Mouse (Mus musculus) hindbrain, postnatal 0 days (tissue): ENCODE results near the gene Arpc5. TPM values are rescaled to one million over a fixed set of nuclear protein-coding genes. Genes with fewer than 3 reads are reported as not detected.

Source experiments
- ATAC-seq: fragments of 200-750 bp; cut with Nextera tagmentation; 2 replicates; pipeline ENCODE4 v1.8.0; 2017; ENCODE audit warnings: mild to moderate bottlenecking, moderate TSS enrichment, moderate library complexity
- DNase-seq: peaks from one replicate; pipeline ENCODE4 v3.0.0-alpha.2; 2015; ENCODE audit warnings: low spot score
- H3K27ac ChIP-seq: fragments of 300-500 bp; sonication (generic); 2 replicates; pipeline ENCODE4 v1.5.1; 2014; ENCODE audit warnings: mild to moderate bottlenecking
- H3K27me3 ChIP-seq: fragments of 300-500 bp; sonication (generic); 2 replicates; pipeline ENCODE4 v1.6.1; 2014; ENCODE audit warnings: low read length, mixed read lengths; ENCODE audit not compliant: insufficient read depth
- H3K36me3 ChIP-seq: fragments of 300-500 bp; sonication (generic); 2 replicates; pipeline ENCODE4 v1.6.1; 2014; ENCODE audit warnings: low read length, mixed read lengths; ENCODE audit not compliant: insufficient read depth
- H3K4me1 ChIP-seq: fragments of 300-500 bp; sonication (generic); 2 replicates; pipeline ENCODE4 v1.6.1; 2014; ENCODE audit warnings: antibody characterized with exemption, low read length, mixed read lengths; ENCODE audit not compliant: insufficient read depth
- H3K4me2 ChIP-seq: fragments of 300-500 bp; sonication (generic); 2 replicates; pipeline ENCODE4 v1.6.1; 2014; ENCODE audit warnings: low read depth, mild to moderate bottlenecking, low read length, moderate library complexity, mixed read lengths
- H3K4me3 ChIP-seq: fragments of 300-500 bp; sonication (generic); 2 replicates; pipeline ENCODE4 v1.5.1; 2014; ENCODE audit warnings: low read length
- H3K9ac ChIP-seq: fragments of 300-500 bp; sonication (generic); replicated peaks from 2 replicates; pipeline ENCODE4 v1.6.1; 2014; ENCODE audit warnings: mild to moderate bottlenecking, low read length, moderate library complexity, mixed read lengths
- H3K9me3 ChIP-seq: fragments of 300-500 bp; sonication (generic); 2 replicates; pipeline ENCODE4 v1.6.1; 2016; ENCODE audit warnings: low read length, mixed read lengths
- CTCF ChIP-seq: IDR thresholded peaks from 2 replicates; pipeline ENCODE4 v1.5.1; 2016; ENCODE audit warnings: antibody characterized with exemption, control low read depth, low read depth
- WGBS: fragments of 180-500 bp; shearing (Covaris S2); extraction: QIAGEN DNeasy Blood & Tissue Kit; methylation state at CpG from one replicate; pipeline ENCODE4 v1.1.7; 2014; 5-methylcytosine and 5-hydroxymethylcytosine counted together
- polyA plus RNA-seq: library from polyadenylated mRNA; unstranded; fragments of >200 nt; fragmentation: Nextera tagmentation; extraction: Ambion mirVana; gene quantifications from 2 replicates; pipeline ENCODE4 v1.2.1, GENCODE M21; 2015
- total RNA-seq: library from RNA; depleted of rRNA; stranded (reverse); fragments of >200 nt; gene quantifications from 2 replicates; pipeline ENCODE4 v1.2.3, GENCODE M21; 2014

The Arpc5 gene
- total and polyA plus RNA-seq, 2 experiments from 2014 or later: 118 to 319 TPM

GRCm38 (mm10) chr1:152727604-152728236 is 38.6 kb upstream of the Arpc5 start:
- H3K9ac ChIP-seq: no peak overlapping the region
- H3K36me3 ChIP-seq: no peaks in the 10 kb centered on the region
- H3K4me3 ChIP-seq: no peak overlapping the region
- H3K4me1 ChIP-seq: no peaks in the 10 kb centered on the region
- H3K27ac ChIP-seq: no peak overlapping the region
- H3K9me3 ChIP-seq: no peaks in the 10 kb centered on the region
- ATAC-seq (no peak), DNase-seq (no peak)
- WGBS: 70% methylated on average over 4 of the region's 5 CpGs
- TF ChIP-seq CTCF: no peak
- H3K4me2 ChIP-seq: no peak overlapping the region
- no peaks in the 10 kb centered on the region for H3K27me3 ChIP-seq

- H3K27ac ChIP-seq: no peak overlapping the region
- no peak for DNase-seq
- H3K9me3 ChIP-seq: no peaks in the 10 kb centered on the region
- no peak for ATAC-seq
- WGBS: 94% methylated on average over 9 of the region's 9 CpGs
- H3K36me3 ChIP-seq: no peaks in the 10 kb centered on the region
- TF ChIP-seq CTCF: no peak
- no peaks in the 10 kb centered on the region for H3K27me3 ChIP-seq
- no peak overlapping the region for H3K4me2 ChIP-seq
- H3K9ac ChIP-seq: no peak overlapping the region
- no peaks in the 10 kb centered on the region for H3K4me1 ChIP-seq
- H3K4me3 ChIP-seq: no peak overlapping the region
Observed at GRCm38 (mm10) chr1:152738793-152739192, 27.5 kb upstream of the Arpc5 start.

- H3K27ac ChIP-seq: no peak overlapping the region
Observed at GRCm38 (mm10) chr1:152739374-152739773, 27.0 kb upstream of the Arpc5 start.

GRCm38 (mm10) chr1:152743095-152743826 is 23.1 kb upstream of the Arpc5 start:
- Histone ChIP-seq H3K4me1 (no peaks in the 10 kb centered on the region), H3K27ac (no peak overlapping the region), H3K4me3 (no peak overlapping the region), H3K9me3 (no peaks in the 10 kb centered on the region), H3K36me3 (no peaks in the 10 kb centered on the region), H3K4me2 (no peak overlapping the region), H3K9ac (no peak overlapping the region), H3K27me3 (no peaks in the 10 kb centered on the region)
- TF ChIP-seq CTCF: no peak
- ATAC-seq (no peak), DNase-seq (no peak)
- WGBS: 75% methylated on average over 15 of the region's 15 CpGs

More at GRCm38 (mm10) chr1:152739374-152739773, 27.0 kb upstream of the Arpc5 start:
- Histone ChIP-seq H3K27me3 (no peaks in the 10 kb centered on the region), H3K36me3 (no peaks in the 10 kb centered on the region), H3K4me3 (no peak overlapping the region), H3K9me3 (no peaks in the 10 kb centered on the region), H3K9ac (no peak overlapping the region), H3K4me1 (no peaks in the 10 kb centered on the region), H3K4me2 (no peak overlapping the region)
- DNase-seq (no peak), ATAC-seq (no peak)
- TF ChIP-seq CTCF: no peak
- 69% methylated on average over 11 of the region's 11 CpGs for WGBS

GRCm38 (mm10) chr1:152746426-152746825 is 19.9 kb upstream of the Arpc5 start:
- Histone ChIP-seq H3K9me3 (no peaks in the 10 kb centered on the region), H3K27ac (no peak overlapping the region), H3K4me1 (no peaks in the 10 kb centered on the region), H3K27me3 (no peaks in the 10 kb centered on the region), H3K9ac (no peak overlapping the region), H3K4me2 (no peak overlapping the region), H3K36me3 (no peaks in the 10 kb centered on the region), H3K4me3 (no peak overlapping the region)
- ATAC-seq (peak; percentile 73), DNase-seq (peak; percentile 92)
- peak; percentile 82 for TF ChIP-seq CTCF
- WGBS: 6% methylated on average over 5 of the region's 5 CpGs

DNA sequence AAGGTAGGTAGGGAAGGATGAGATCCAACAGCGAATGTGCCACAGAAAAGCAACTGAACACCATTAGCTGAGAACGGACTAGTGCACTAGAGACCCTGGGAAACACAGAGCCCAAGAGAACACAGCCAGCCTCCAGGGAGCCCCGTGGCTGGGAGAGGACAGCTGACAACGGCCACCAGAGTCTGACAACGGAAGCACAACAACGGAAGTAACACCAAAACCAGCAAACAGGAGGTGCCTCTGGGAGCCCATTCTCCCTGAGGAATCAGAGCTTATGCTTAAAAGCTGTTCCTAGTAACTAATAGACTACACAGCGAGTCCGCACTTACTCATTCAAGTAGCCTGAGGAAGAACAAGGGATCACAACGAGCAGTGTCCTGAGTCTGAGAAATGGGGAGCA is 17.1 kb upstream of the Arpc5 start:
- no peak overlapping the region for H3K9ac ChIP-seq
- no peak for TF ChIP-seq CTCF
- H3K9me3 ChIP-seq: no peaks in the 10 kb centered on the region
- no peak overlapping the region for H3K27ac ChIP-seq
- no peaks in the 10 kb centered on the region for H3K36me3 ChIP-seq
- H3K27me3 ChIP-seq: no peaks in the 10 kb centered on the region
- DNase-seq: no peak
- no peaks in the 10 kb centered on the region for H3K4me1 ChIP-seq
- 76% methylated on average over 9 of the region's 9 CpGs for WGBS
- H3K4me3 ChIP-seq: no peak overlapping the region
- H3K4me2 ChIP-seq: no peak overlapping the region
- ATAC-seq: no peak
